Mouse (Mus musculus) CH12.LX (cell line): ENCODE data around the gene Rps24.

Experiments
- KAT2A ChIP-seq: IDR thresholded peaks from 2 replicates; pipeline ENCODE4 v1.6.1; 2012; ENCODE audit warnings: low read length, improper control_type of control experiment, inconsistent platforms; ENCODE audit not compliant: insufficient replicate concordance
- NRF1 ChIP-seq: IDR thresholded peaks from 2 replicates; pipeline ENCODE4 v1.6.1; 2014; ENCODE audit warnings: low read depth, mild to moderate bottlenecking, inconsistent platforms, low read length, improper control_type of control experiment, moderate library complexity
- ZC3H11A ChIP-seq: IDR thresholded peaks from 2 replicates; pipeline ENCODE4 v1.6.1; 2012; ENCODE audit warnings: low read depth, mild to moderate bottlenecking, inconsistent platforms, low read length, improper control_type of control experiment

- no peak for TF ChIP-seq NRF1
- no peak for TF ChIP-seq ZC3H11A
- TF ChIP-seq KAT2A, result no peak
These were observed 6.3 kb downstream of the Rps24 start for GRCm38 (mm10) chr14:24493256-24493655.
